Mouse (Mus musculus) limb, embryonic 12.5 days (tissue): ENCODE measurements around the gene Camkv. TPM values are rescaled to one million over a fixed set of nuclear protein-coding genes. Genes with fewer than 3 reads are reported as not detected.

Source experiments
- ATAC-seq: fragments of 200-750 bp; cut with Nextera tagmentation; 2 replicates; pipeline ENCODE4 v1.8.0; 2017; ENCODE audit warnings: low read depth, moderate TSS enrichment; ENCODE audit not compliant: insufficient number of reproducible peaks, insufficient read depth, low FRiP score, low TSS enrichment
- H3K27ac ChIP-seq: fragments of 300-500 bp; sonication (generic); 2 replicates; pipeline ENCODE4 v1.5.1; 2016; ENCODE audit warnings: mild to moderate bottlenecking, moderate library complexity
- H3K27me3 ChIP-seq: fragments of 300-500 bp; sonication (generic); 2 replicates; pipeline ENCODE4 v1.6.1; 2016; ENCODE audit warnings: mild to moderate bottlenecking, moderate library complexity
- H3K36me3 ChIP-seq: fragments of 300-500 bp; sonication (generic); 2 replicates; pipeline ENCODE4 v1.6.1; 2016; ENCODE audit warnings: mild to moderate bottlenecking, moderate library complexity
- H3K4me1 ChIP-seq: fragments of 300-500 bp; sonication (generic); replicated peaks from 2 replicates; pipeline ENCODE4 v1.6.1; 2016
- H3K4me2 ChIP-seq: fragments of 300-500 bp; sonication (generic); 2 replicates; pipeline ENCODE4 v1.6.1; 2016; ENCODE audit warnings: mild to moderate bottlenecking, moderate library complexity
- H3K4me3 ChIP-seq: fragments of 300-500 bp; sonication (generic); replicated peaks from 2 replicates; pipeline ENCODE4 v1.5.1; 2016; ENCODE audit warnings: mild to moderate bottlenecking
- H3K9ac ChIP-seq: fragments of 300-500 bp; sonication (generic); replicated peaks from 2 replicates; pipeline ENCODE4 v1.6.1; 2016; ENCODE audit warnings: mild to moderate bottlenecking, moderate library complexity
- H3K9me3 ChIP-seq: fragments of 300-500 bp; sonication (generic); 2 replicates; pipeline ENCODE4 v1.6.1; 2016; ENCODE audit warnings: mild to moderate bottlenecking, moderate library complexity
- WGBS: fragments of 180-500 bp; shearing (Covaris S2); methylation state at CpG from one replicate; pipeline ENCODE4 v1.1.7; 2016; 5-methylcytosine and 5-hydroxymethylcytosine counted together
- polyA plus RNA-seq: library from polyadenylated mRNA; unstranded; fragments of >200 nt; fragmentation: Nextera tagmentation; extraction: Ambion mirVana; gene quantifications from 2 replicates; pipeline ENCODE4 v1.2.1, GENCODE M21; 2016

Camkv gene
- polyA plus RNA-seq, 1 experiment from 2014 or later, result 11.3 TPM

GRCm38 (mm10) chr9:107949184-107949921 lies 13.9 kb downstream of the Camkv start:
- H3K4me3 ChIP-seq, result no peak overlapping the region
- no peak for ATAC-seq
- H3K9ac ChIP-seq, result no peak overlapping the region
- no peaks in the 10 kb centered on the region for H3K9me3 ChIP-seq
- H3K27ac ChIP-seq, result no peak overlapping the region
- H3K36me3 ChIP-seq, result peaks cover 8% of the 10 kb centered on the region; the same call in 1 of the 2 replicates
- no peak overlapping the region for H3K4me2 ChIP-seq
- H3K4me1 ChIP-seq, result peaks cover 10% of the 10 kb centered on the region
- H3K27me3 ChIP-seq, result no peaks in the 10 kb centered on the region
- WGBS, result 85% methylated on average over 13 of the region's 13 CpGs

- Histone ChIP-seq H3K27ac (peak within 1 kb of the TSS; percentile 80), H3K27me3 (no peaks in the 10 kb centered on the region), H3K4me3 (peak within 1 kb of the TSS; percentile 69), H3K4me2 (peak within 1 kb of the TSS; percentile 86), H3K9ac (peak within 1 kb of the TSS; percentile 66), H3K4me1 (peaks cover 10% of the 10 kb centered on the region), H3K9me3 (no peaks in the 10 kb centered on the region), H3K36me3 (peaks cover 8% of the 10 kb centered on the region; the same call in 1 of the 2 replicates)
- 91% methylated on average over 10 of the region's 10 CpGs for WGBS
- no peak for ATAC-seq
These were observed 14.4 kb downstream of the Camkv start, which contains the start of gene Traip for GRCm38 (mm10) chr9:107949922-107950235. TSS of gene Traip (plus strand) at chr9:107950136.

- Histone ChIP-seq H3K4me1 (peaks cover 10% of the 10 kb centered on the region), H3K27ac (peak overlapping the region; percentile 80), H3K4me3 (peak overlapping the region; percentile 69), H3K27me3 (no peaks in the 10 kb centered on the region), H3K36me3 (peaks cover 11% of the 10 kb centered on the region; the same call in 1 of the 2 replicates), H3K9me3 (no peaks in the 10 kb centered on the region), H3K9ac (peak overlapping the region; percentile 66), H3K4me2 (peak overlapping the region; percentile 86)
- ATAC-seq, result peak; percentile 82
- WGBS, result 10% methylated on average over 45 of the region's 45 CpGs
These were observed 15.2 kb downstream of the Camkv start for GRCm38 (mm10) chr9:107950460-107951355.

- H3K4me3 ChIP-seq, result no peak overlapping the region
- 78% methylated on average over 6 of the region's 6 CpGs for WGBS
- ATAC-seq, result no peak
- H3K27ac ChIP-seq, result no peak overlapping the region
- no peak overlapping the region for H3K9ac ChIP-seq
- H3K36me3 ChIP-seq, result peaks cover 54% of the 10 kb centered on the region
- H3K27me3 ChIP-seq, result no peaks in the 10 kb centered on the region
- H3K9me3 ChIP-seq, result no peaks in the 10 kb centered on the region
- H3K4me1 ChIP-seq, result peaks cover 10% of the 10 kb centered on the region
- H3K4me2 ChIP-seq, result no peak overlapping the region
These were observed 20.3 kb downstream of the Camkv start for GRCm38 (mm10) chr9:107955613-107956289.

- H3K9ac ChIP-seq, result no peak overlapping the region
- no peak overlapping the region for H3K4me2 ChIP-seq
- peaks cover 67% of the 10 kb centered on the region for H3K36me3 ChIP-seq
- no peaks in the 10 kb centered on the region for H3K27me3 ChIP-seq
- ATAC-seq, result no peak
- H3K27ac ChIP-seq, result no peak overlapping the region
- WGBS, result 69% methylated on average over 6 of the region's 6 CpGs
- H3K4me3 ChIP-seq, result no peak overlapping the region
- H3K9me3 ChIP-seq, result no peaks in the 10 kb centered on the region
- no peaks in the 10 kb centered on the region for H3K4me1 ChIP-seq
These were observed 21.7 kb downstream of the Camkv start for GRCm38 (mm10) chr9:107957141-107957540.

GRCm38 (mm10) chr9:107959896-107960295 lies 24.4 kb downstream of the Camkv start:
- no peaks in the 10 kb centered on the region for H3K27me3 ChIP-seq
- H3K9me3 ChIP-seq, result no peaks in the 10 kb centered on the region
- H3K36me3 ChIP-seq, result peaks cover 85% of the 10 kb centered on the region
- no peaks in the 10 kb centered on the region for H3K4me1 ChIP-seq
- no peak overlapping the region for H3K9ac ChIP-seq
- no peak overlapping the region for H3K27ac ChIP-seq
- H3K4me3 ChIP-seq, result no peak overlapping the region
- 21% methylated on average over 6 of the region's 6 CpGs for WGBS
- H3K4me2 ChIP-seq, result no peak overlapping the region
- ATAC-seq, result no peak

GRCm38 (mm10) chr9:107960928-107961327 lies 25.5 kb downstream of the Camkv start:
- ATAC-seq, result no peak
- Histone ChIP-seq H3K36me3 (peaks cover 88% of the 10 kb centered on the region), H3K4me3 (no peak overlapping the region), H3K9ac (no peak overlapping the region), H3K4me2 (no peak overlapping the region), H3K27ac (no peak overlapping the region), H3K9me3 (no peaks in the 10 kb centered on the region), H3K4me1 (no peaks in the 10 kb centered on the region), H3K27me3 (no peaks in the 10 kb centered on the region)
- 89% methylated on average over 4 of the region's 4 CpGs for WGBS

- Histone ChIP-seq H3K27me3 (no peaks in the 10 kb centered on the region), H3K9ac (no peak overlapping the region), H3K36me3 (peaks cover 85% of the 10 kb centered on the region), H3K4me2 (no peak overlapping the region), H3K4me1 (no peaks in the 10 kb centered on the region), H3K27ac (no peak overlapping the region), H3K9me3 (no peaks in the 10 kb centered on the region), H3K4me3 (no peak overlapping the region)
- ATAC-seq, result no peak
- WGBS, result 87% methylated on average over 10 of the region's 10 CpGs
These were observed 25.9 kb downstream of the Camkv start for GRCm38 (mm10) chr9:107961351-107961762.

GRCm38 (mm10) chr9:107961881-107962280 lies 26.4 kb downstream of the Camkv start:
- H3K36me3 ChIP-seq, result peaks cover 80% of the 10 kb centered on the region
- no peak for ATAC-seq
- no peak overlapping the region; the same call in 1 of the 2 replicates for H3K9ac ChIP-seq
- H3K27me3 ChIP-seq, result no peaks in the 10 kb centered on the region
- WGBS, result 57% methylated on average over 5 of the region's 5 CpGs
- no peak overlapping the region for H3K4me3 ChIP-seq
- no peak overlapping the region for H3K4me2 ChIP-seq
- H3K27ac ChIP-seq, result no peak overlapping the region
- no peaks in the 10 kb centered on the region for H3K4me1 ChIP-seq
- no peaks in the 10 kb centered on the region for H3K9me3 ChIP-seq

GRCm38 (mm10) chr9:107962916-107963315 lies 27.4 kb downstream of the Camkv start:
- 89% methylated on average over 9 of the region's 9 CpGs for WGBS
- H3K9ac ChIP-seq, result no peak overlapping the region
- H3K27me3 ChIP-seq, result no peaks in the 10 kb centered on the region
- H3K4me1 ChIP-seq, result no peaks in the 10 kb centered on the region
- H3K4me3 ChIP-seq, result no peak overlapping the region
- no peak overlapping the region for H3K27ac ChIP-seq
- no peak for ATAC-seq
- peaks cover 76% of the 10 kb centered on the region for H3K36me3 ChIP-seq
- H3K9me3 ChIP-seq, result no peaks in the 10 kb centered on the region
- no peak overlapping the region for H3K4me2 ChIP-seq

- H3K27ac ChIP-seq, result peak overlapping the region; percentile 54; the same call in 1 of the 2 replicates
- 15% methylated on average over 5 of the region's 5 CpGs for WGBS
These were observed 28.2 kb downstream of the Camkv start for GRCm38 (mm10) chr9:107963700-107964099.

More at GRCm38 (mm10) chr9:107963700-107964099, 28.2 kb downstream of the Camkv start:
- Histone ChIP-seq H3K9me3 (no peaks in the 10 kb centered on the region), H3K9ac (no peak overlapping the region), H3K4me2 (no peak overlapping the region), H3K4me1 (no peaks in the 10 kb centered on the region), H3K4me3 (no peak overlapping the region), H3K27me3 (no peaks in the 10 kb centered on the region), H3K36me3 (peaks cover 76% of the 10 kb centered on the region)
- 0 out of 2 replicates have a peak, but pooled peaks have one; percentile 32 for ATAC-seq
